Comparison of ENCODE assay signal across 8 mouse cellular contexts in the genomic region with DNA sequence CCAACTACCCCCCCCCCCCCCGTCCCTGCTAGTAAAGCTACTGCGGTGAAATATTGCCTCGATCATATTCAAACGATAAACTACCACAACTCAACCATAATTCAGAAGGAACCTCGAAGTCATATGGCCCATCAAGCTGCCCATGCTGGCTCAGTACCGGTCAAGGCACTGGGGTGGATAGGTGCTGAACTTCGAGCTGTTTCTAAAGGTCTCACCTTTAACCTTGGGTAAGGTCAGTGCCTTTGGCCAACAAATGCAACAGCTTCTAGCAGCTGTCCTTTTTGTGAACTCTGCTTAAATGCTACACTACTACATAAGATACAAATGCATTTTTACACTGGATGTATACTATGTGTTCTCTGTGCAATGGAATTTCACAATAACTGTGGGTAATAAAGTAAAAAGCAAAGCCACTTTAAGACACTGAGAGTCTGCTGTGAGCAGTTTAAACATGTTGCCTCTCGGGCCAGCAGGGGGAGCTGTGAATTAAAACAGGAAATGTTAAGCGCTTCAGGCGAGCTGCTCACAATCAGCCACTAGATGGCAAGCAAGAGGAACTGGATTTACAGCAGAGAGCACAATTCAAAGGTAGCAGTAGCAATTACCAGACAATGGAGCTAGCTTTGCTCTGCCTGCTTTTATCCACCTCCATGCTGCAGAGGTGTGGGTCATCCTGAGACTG. TPM values are rescaled to one million over a fixed set of nuclear protein-coding genes. Genes with fewer than 3 reads are reported as not detected.
DNase-seq lines count a peak whose midpoint lies in the region; ATAC-seq lines count a peak whose summit lies in the region.

No protein-coding gene starts in this region.

- H3K27ac ChIP-seq in hindbrain, embryonic 10.5 days, result peak overlapping the region; percentile 62; the same call in 1 of the 2 replicates
- no peak overlapping the region for H3K27ac ChIP-seq in lung, embryonic 16.5 days (ENCODE audit: low read length)

- no peaks in the 10 kb centered on the region for H3K9me3 ChIP-seq in hindbrain, embryonic 10.5 days
- H3K9me3 ChIP-seq in lung, embryonic 16.5 days (ENCODE audit: control insufficient read depth, low read length), result no peaks in the 10 kb centered on the region

- peaks cover 44% of the 10 kb centered on the region for H3K36me3 ChIP-seq in hindbrain, embryonic 10.5 days
- peaks cover 18% of the 10 kb centered on the region; the same call in 1 of the 2 replicates for H3K36me3 ChIP-seq in lung, embryonic 16.5 days (ENCODE audit: control insufficient read depth, insufficient read depth, low read length)

- WGBS in hindbrain, embryonic 10.5 days, result 60% methylated on average over 10 of the region's 10 CpGs
- 55% methylated on average over 10 of the region's 10 CpGs for WGBS in lung, embryonic 16.5 days

- ATAC-seq in lung, embryonic 16.5 days (ENCODE audit: low read depth), result peak; percentile 79

- peak; percentile 95 for DNase-seq in MN1 (ENCODE audit: low spot score)
- DNase-seq in cerebellum, adult 8-10 months, result peak; percentile 94
- DNase-seq in forelimb bud, embryonic 11.5 days (ENCODE audit: low read depth, low spot score), result peak; percentile 92
- DNase-seq in hindbrain, embryonic 10.5 days (ENCODE audit: low spot score), result peak; percentile 87
- DNase-seq in layer of hippocampus, adult 9-10 months (ENCODE audit: low spot score), result peak; percentile 96
- DNase-seq in retina, adult 2 months (ENCODE audit: low read depth, low spot score), result peak; percentile 81
- peak; percentile 93 for DNase-seq in thymus, postnatal 25 days

- H3K4me2 ChIP-seq in lung, embryonic 16.5 days (ENCODE audit: low read depth, low read length), result no peak overlapping the region

- no peaks in the 10 kb centered on the region for H3K4me1 ChIP-seq in hindbrain, embryonic 10.5 days (replicated peaks)
- H3K4me1 ChIP-seq in lung, embryonic 16.5 days (replicated peaks; ENCODE audit: control insufficient read depth, insufficient read depth, low read length), result no peaks in the 10 kb centered on the region

- H3K9ac ChIP-seq in lung, embryonic 16.5 days (ENCODE audit: low read length), result no peak overlapping the region

- H3K4me3 ChIP-seq in hindbrain, embryonic 10.5 days, result no peak overlapping the region
- H3K4me3 ChIP-seq in lung, embryonic 16.5 days (ENCODE audit: low read length), result no peak overlapping the region

- no peaks in the 10 kb centered on the region for H3K27me3 ChIP-seq in hindbrain, embryonic 10.5 days (ENCODE audit: insufficient read depth, poor library complexity, severe bottlenecking)
- H3K27me3 ChIP-seq in lung, embryonic 16.5 days (ENCODE audit: control insufficient read depth, insufficient read depth, low read depth, low read length), result no peaks in the 10 kb centered on the region

RNA-seq across cellular contexts. Expression of gene Ldhal6b, which starts 10.7 kb away (rescaled TPM):
- 0.14 TPM in 1 of 2 replicates, not detected in the other for polyA plus RNA-seq in hindbrain, embryonic 10.5 days (2016; fragmentation: Nextera tagmentation; extraction: Ambion mirVana)
- not detected in 2 replicates for polyA plus RNA-seq in lung, embryonic 16.5 days (2015; fragmentation: Nextera tagmentation; extraction: Ambion mirVana)

RNA-seq across cellular contexts. Expression of gene Tmem242, which starts 10.8 kb away (rescaled TPM):
- polyA plus RNA-seq in hindbrain, embryonic 10.5 days (2016; fragmentation: Nextera tagmentation; extraction: Ambion mirVana), result 131 and 143 TPM in 2 replicates
- 118 and 121 TPM in 2 replicates for polyA plus RNA-seq in lung, embryonic 16.5 days (2015; fragmentation: Nextera tagmentation; extraction: Ambion mirVana)
